Mouse (Mus musculus): ENCODE measurements around the gene Adat1.

Gene Adat1

GRCm38 (mm10) chr8:111968541-111968940 is 23.6 kb downstream of the Adat1 start:
- DNase-seq (ENCODE audit: low read depth, low spot score): no peak

GRCm38 (mm10) chr8:111967246-111967870 is 24.7 kb downstream of the Adat1 start:
- no peak for DNase-seq (ENCODE audit: low read depth, low spot score)

GRCm38 (mm10) chr8:111964849-111965561 is 27.1 kb downstream of the Adat1 start:
- peak; percentile 60 for DNase-seq (ENCODE audit: low read depth, low spot score)

- DNase-seq (ENCODE audit: low read depth, low spot score): peak; percentile 26
Measured at GRCm38 (mm10) chr8:111964351-111964750, 27.8 kb downstream of the Adat1 start.

- no peak for DNase-seq (ENCODE audit: low read depth, low spot score)
Measured at GRCm38 (mm10) chr8:111963546-111963945, 28.6 kb downstream of the Adat1 start.

GRCm38 (mm10) chr8:111963091-111963490 is 29.0 kb downstream of the Adat1 start:
- no peak for DNase-seq (ENCODE audit: low read depth, low spot score)

GRCm38 (mm10) chr8:111962589-111962988 is 29.5 kb downstream of the Adat1 start:
- no peak for DNase-seq (ENCODE audit: low read depth, low spot score)

GRCm38 (mm10) chr8:111961330-111961729 is 30.8 kb downstream of the Adat1 start:
- peak; percentile 21 for DNase-seq (ENCODE audit: low read depth, low spot score)

- no peak for DNase-seq (ENCODE audit: low read depth, low spot score)
Measured at GRCm38 (mm10) chr8:111960591-111961321, 31.3 kb downstream of the Adat1 start.

- no peak for DNase-seq (ENCODE audit: low read depth, low spot score)
Measured at GRCm38 (mm10) chr8:111957231-111957630, 34.9 kb downstream of the Adat1 start.

- no peak for DNase-seq (ENCODE audit: low read depth, low spot score)
Measured at GRCm38 (mm10) chr8:111955879-111956278, 36.2 kb downstream of the Adat1 start.

GRCm38 (mm10) chr8:111954844-111955594 is 37.1 kb downstream of the Adat1 start:
- no peak for DNase-seq (ENCODE audit: low read depth, low spot score)

GRCm38 (mm10) chr8:111951936-111952335 is 40.2 kb downstream of the Adat1 start:
- DNase-seq (ENCODE audit: low read depth, low spot score): no peak

GRCm38 (mm10) chr8:111951317-111951716 is 40.8 kb downstream of the Adat1 start:
- DNase-seq (ENCODE audit: low read depth, low spot score): no peak

GRCm38 (mm10) chr8:111950846-111951245 is 41.3 kb downstream of the Adat1 start:
- DNase-seq (ENCODE audit: low read depth, low spot score): no peak

- DNase-seq (ENCODE audit: low read depth, low spot score): no peak
Measured at GRCm38 (mm10) chr8:111947954-111948353, 44.1 kb downstream of the Adat1 start.

- no peak for DNase-seq (ENCODE audit: low read depth, low spot score)
Measured at GRCm38 (mm10) chr8:111947144-111947543, 45.0 kb downstream of the Adat1 start.

GRCm38 (mm10) chr8:111943544-111943943 is 48.6 kb downstream of the Adat1 start:
- DNase-seq (ENCODE audit: low read depth, low spot score): no peak

GRCm38 (mm10) chr8:111941101-111941454 is 51.0 kb downstream of the Adat1 start:
- peak; percentile 66 for DNase-seq (ENCODE audit: low read depth, low spot score)

- peak; percentile 100 for DNase-seq (ENCODE audit: low read depth, low spot score)
Measured at GRCm38 (mm10) chr8:111940171-111941100, 51.7 kb downstream of the Adat1 start, which contains the start of gene Gabarapl2. TSS of gene Gabarapl2 (plus strand) at chr8:111940703.
